Mouse (Mus musculus) neural tube, embryonic 11.5 days (tissue): ENCODE measurements around the gene Tdg. TPM values are rescaled to one million over a fixed set of nuclear protein-coding genes. Genes with fewer than 3 reads are reported as not detected.
"Not testable (repeated sequence)": the region's sequence is repeated elsewhere in the genome, so short reads cannot be mapped to it uniquely, and the experiment has no call there.

ENCODE experiments used
- ATAC-seq: fragments of 200-750 bp; cut with Nextera tagmentation; 2 replicates; pipeline ENCODE4 v1.8.0; 2017; ENCODE audit warnings: moderate number of reproducible peaks, mild to moderate bottlenecking, moderate TSS enrichment, moderate library complexity; ENCODE audit not compliant: insufficient read depth, low FRiP score, low TSS enrichment
- DNase-seq: peaks from one replicate; pipeline ENCODE4 v3.0.0-alpha.2; 2015; ENCODE audit warnings: low spot score
- H3K27ac ChIP-seq: fragments of 300-500 bp; sonication (generic); 2 replicates; pipeline ENCODE4 v1.5.1; 2014; ENCODE audit warnings: low read depth, mild to moderate bottlenecking, low read length
- H3K27me3 ChIP-seq: fragments of 300-500 bp; sonication (generic); 2 replicates; pipeline ENCODE4 v1.6.1; 2014; ENCODE audit warnings: mild to moderate bottlenecking, low read length, mixed read lengths; ENCODE audit not compliant: control insufficient read depth, insufficient read depth
- H3K36me3 ChIP-seq: fragments of 300-500 bp; sonication (generic); 2 replicates; pipeline ENCODE4 v1.6.1; 2014; ENCODE audit warnings: mild to moderate bottlenecking, low read length, moderate library complexity, mixed read lengths; ENCODE audit not compliant: control insufficient read depth, insufficient read depth
- H3K4me1 ChIP-seq: fragments of 300-500 bp; sonication (generic); 2 replicates; pipeline ENCODE4 v1.6.1; 2014; ENCODE audit warnings: low read length, mixed read lengths; ENCODE audit not compliant: control insufficient read depth, insufficient read depth
- H3K4me2 ChIP-seq: fragments of 300-500 bp; sonication (generic); 2 replicates; pipeline ENCODE4 v1.6.1; 2014; ENCODE audit warnings: low read depth, mild to moderate bottlenecking, moderate library complexity
- H3K4me3 ChIP-seq: fragments of 300-500 bp; sonication (generic); 2 replicates; pipeline ENCODE4 v1.5.1; 2014; ENCODE audit warnings: low read depth, low read length
- H3K9ac ChIP-seq: fragments of 300-500 bp; sonication (generic); 2 replicates; pipeline ENCODE4 v1.6.1; 2014; ENCODE audit warnings: mild to moderate bottlenecking, low read length
- H3K9me3 ChIP-seq: fragments of 300-500 bp; sonication (generic); 2 replicates; pipeline ENCODE4 v1.6.1; 2016; ENCODE audit warnings: low read length; ENCODE audit not compliant: control insufficient read depth
- WGBS: fragments of 180-500 bp; shearing (Covaris S2); extraction: QIAGEN DNeasy Blood & Tissue Kit; methylation state at CpG from one replicate; pipeline ENCODE4 v1.1.7; 2014; 5-methylcytosine and 5-hydroxymethylcytosine counted together
- polyA plus RNA-seq: library from polyadenylated mRNA; unstranded; fragments of >200 nt; fragmentation: Nextera tagmentation; extraction: Ambion mirVana; gene quantifications from 2 replicates; pipeline ENCODE4 v1.2.1, GENCODE M21; 2014

Tdg gene
- polyA plus RNA-seq = 321 and 343 TPM in 2 replicates

DNA sequence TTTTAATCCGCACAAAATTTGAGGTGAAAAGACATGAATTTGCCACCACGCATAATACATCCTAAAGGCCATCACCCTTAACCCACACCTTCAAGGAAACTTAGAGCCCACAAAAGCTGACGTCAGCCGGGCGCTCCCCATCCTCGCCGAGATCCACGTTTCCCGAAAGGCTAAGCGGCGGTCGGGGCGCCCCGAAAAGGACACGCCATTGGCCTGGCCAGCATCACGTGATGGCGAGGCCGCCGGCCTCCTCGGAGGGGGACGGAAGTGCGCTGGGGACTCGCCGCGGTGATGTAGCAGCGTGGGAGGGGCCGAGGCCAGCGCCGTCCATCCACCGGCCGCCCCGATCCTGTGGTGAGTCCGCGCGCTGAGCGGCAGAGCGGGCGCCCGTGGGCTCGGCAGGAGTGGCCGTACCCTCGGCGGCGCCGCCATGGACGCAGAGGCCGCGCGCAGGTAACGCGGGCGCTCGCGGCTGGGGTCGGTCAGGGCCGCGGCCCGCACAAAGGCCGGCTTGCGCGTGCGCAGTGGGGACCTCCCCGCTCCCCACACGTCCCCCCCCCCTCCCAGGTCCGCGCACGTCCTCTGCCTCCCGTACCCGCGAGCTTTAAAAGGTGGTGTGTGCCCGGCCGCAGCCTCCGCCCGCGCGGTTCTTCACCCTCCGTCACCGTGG, at the start of gene Tdg:
Gene Tdg, plus strand, starts transcription at position 243 of the 670 bp plus-strand sequence.
- H3K36me3 ChIP-seq, H3K27me3 ChIP-seq, H3K4me1 ChIP-seq, H3K9me3 ChIP-seq: not testable (repeated sequence)
- peak; percentile 96 for ATAC-seq
- Histone ChIP-seq H3K9ac (peak within 1 kb of the TSS; percentile 85), H3K4me2 (peak within 1 kb of the TSS; percentile 92), H3K27ac (peak within 1 kb of the TSS; percentile 90), H3K4me3 (peak within 1 kb of the TSS; percentile 82)
- peak; percentile 95 for DNase-seq
- WGBS = under 1% methylated on average over 43 of the region's 78 CpGs

DNA sequence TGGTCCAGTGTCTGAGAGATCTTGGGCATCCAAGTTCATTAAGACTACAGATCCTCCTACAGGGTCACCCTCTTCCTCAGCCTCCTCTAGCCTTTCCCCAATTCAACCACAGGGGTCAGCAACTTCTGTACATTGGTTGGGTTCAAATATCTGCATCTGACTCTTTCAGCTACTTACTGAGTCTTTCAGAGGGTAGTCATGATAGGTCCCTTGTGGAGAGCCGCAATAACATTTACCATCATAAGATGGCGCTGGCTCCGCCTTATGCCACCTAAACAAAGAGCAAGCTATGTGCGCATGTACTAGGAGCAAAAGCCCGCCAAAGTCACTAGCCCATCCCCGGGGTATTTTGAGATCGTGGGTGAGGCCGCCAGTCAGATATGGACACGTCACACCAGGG, 40.0 kb upstream of the Tdg start:
- not testable (repeated sequence) for H3K4me1 ChIP-seq, ATAC-seq, DNase-seq, H3K4me2 ChIP-seq, H3K4me3 ChIP-seq, H3K9me3 ChIP-seq, H3K27me3 ChIP-seq, H3K36me3 ChIP-seq, H3K27ac ChIP-seq, H3K9ac ChIP-seq
- 85% methylated on average over 8 of the region's 9 CpGs for WGBS

DNA sequence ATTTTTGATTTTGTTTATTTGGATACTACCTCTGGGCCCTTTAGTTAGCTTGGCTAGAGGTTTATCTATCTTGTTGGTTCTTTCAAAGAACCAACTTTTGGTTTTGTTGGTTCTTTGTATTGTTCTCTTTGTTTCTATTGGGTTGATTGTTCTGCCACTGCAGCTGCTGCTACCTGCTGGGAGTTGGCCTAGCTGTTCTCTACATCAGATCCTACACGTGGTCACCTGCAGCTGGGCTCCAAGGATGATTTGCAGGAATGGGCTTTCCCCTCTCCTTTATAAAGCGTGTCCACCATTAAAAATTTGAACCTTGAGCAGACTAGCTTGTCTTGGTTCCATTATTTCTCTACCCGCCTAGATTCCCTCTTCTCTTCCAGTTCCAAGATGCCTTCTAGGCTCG, 35.2 kb upstream of the Tdg start:
- not testable (repeated sequence) for H3K27me3 ChIP-seq, DNase-seq, H3K9me3 ChIP-seq, H3K27ac ChIP-seq, H3K4me2 ChIP-seq, H3K4me3 ChIP-seq, ATAC-seq, H3K36me3 ChIP-seq, H3K9ac ChIP-seq, H3K4me1 ChIP-seq
- WGBS = 70% methylated on average over 4 of the region's 4 CpGs

DNA sequence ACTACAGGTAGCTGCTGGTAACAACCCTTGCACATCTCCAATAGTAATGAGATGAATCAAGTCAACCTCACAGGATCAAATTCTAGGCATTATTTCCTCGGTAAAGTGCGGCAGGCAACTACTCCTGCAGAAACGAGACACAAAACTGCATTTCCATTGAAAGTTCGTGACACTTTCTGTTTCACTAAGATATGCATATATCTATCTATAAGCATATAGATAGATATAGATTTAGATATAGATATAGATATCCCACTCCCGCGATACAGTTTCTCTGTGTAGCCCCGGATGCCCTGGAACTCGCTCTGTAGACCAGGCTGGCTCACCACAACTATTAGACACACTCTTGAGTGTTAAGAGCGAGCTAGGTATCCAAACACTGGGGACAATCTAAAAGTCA, 7.4 kb upstream of the Tdg start:
- H3K4me2 ChIP-seq = peak overlapping the region; percentile 48
- H3K4me3 ChIP-seq = peak overlapping the region; percentile 61
- peak overlapping the region; percentile 82 for H3K9ac ChIP-seq
- DNase-seq = no peak
- H3K36me3 ChIP-seq = no peaks in the 10 kb centered on the region
- H3K27ac ChIP-seq = no peak overlapping the region
- no peaks in the 10 kb centered on the region for H3K9me3 ChIP-seq
- 0 out of 2 replicates have a peak, but pooled peaks cover 3% of the 10 kb centered on the region for H3K4me1 ChIP-seq
- 33% methylated on average over 9 of the region's 9 CpGs for WGBS
- no peak for ATAC-seq
- H3K27me3 ChIP-seq = no peaks in the 10 kb centered on the region

DNA sequence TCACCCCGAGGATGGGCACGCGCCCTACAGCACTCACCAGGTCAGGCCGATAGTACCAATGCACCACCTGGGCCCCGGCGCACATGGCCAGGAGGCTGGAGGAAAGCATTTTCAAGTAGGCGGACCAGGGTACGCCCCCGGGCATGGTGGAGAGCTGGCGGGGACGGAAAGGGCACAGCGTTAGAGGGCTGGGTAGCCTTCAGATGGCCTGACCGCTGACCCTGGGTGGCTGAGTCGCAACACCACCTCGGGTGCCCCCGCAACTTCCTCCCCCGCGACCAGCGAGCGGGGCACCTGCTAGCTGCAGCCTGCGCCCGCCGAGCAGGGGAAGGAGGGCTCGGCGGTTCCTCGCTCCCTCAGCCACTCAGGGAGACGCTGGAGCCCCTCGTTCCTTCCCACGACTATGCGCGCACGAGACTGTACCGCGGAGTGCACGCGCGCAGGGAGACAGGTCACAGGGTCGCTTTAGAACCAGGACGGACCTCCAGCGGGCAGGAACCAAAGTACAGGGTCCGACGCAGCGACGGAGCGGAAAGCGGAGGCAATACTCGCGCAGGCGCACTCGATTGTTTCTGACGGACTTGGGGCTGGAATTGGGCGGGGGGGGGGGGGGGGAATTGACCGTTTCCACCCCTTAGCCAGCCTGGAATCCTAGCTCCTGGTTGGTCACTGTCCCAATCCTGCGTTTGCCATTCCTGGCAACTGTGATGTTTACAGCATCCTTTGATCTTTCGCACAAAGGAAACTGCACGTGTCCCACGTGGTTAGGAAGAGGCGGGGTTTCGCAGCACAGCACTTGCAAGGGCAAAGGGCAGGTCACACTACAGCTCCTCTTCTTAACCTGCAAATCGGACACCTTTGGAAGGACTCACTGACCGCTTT, 6.7 kb upstream of the Tdg start, which contains the start of gene 1190007I07Rik:
Gene 1190007I07Rik, minus strand, starts transcription at position 558 of the 882 bp plus-strand sequence.
- under 1% methylated on average over 59 of the region's 61 CpGs for WGBS
- peak within 1 kb of the TSS; percentile 48 for H3K4me2 ChIP-seq
- H3K27ac ChIP-seq = peak within 1 kb of the TSS; percentile 77
- no peaks in the 10 kb centered on the region for H3K9me3 ChIP-seq
- DNase-seq (peak; percentile 93), ATAC-seq (peak; percentile 91)
- H3K27me3 ChIP-seq = no peaks in the 10 kb centered on the region
- H3K4me3 ChIP-seq = peak within 1 kb of the TSS; percentile 61
- 0 out of 2 replicates have a peak, but pooled peaks cover 3% of the 10 kb centered on the region for H3K4me1 ChIP-seq
- peak within 1 kb of the TSS; percentile 82 for H3K9ac ChIP-seq
- no peaks in the 10 kb centered on the region for H3K36me3 ChIP-seq

DNA sequence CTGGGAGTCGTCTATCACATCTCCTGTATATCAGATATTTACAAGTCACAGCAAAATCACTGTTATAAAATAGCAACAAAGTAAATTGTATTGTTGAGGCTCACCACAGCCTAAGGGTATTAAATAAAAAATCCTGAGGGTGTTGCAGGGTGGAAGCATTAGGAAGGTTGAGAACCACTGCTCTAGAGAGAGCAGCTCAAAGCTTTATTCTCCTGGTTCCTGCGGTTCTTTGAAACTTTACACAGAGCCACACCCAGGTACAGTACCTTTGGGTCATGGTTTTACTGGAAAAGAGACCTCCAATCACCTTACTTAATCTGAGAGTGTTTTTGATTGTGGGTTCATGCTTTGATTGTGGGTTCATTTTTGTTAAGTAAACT, 6.1 kb upstream of the Tdg start:
- not testable (repeated sequence) for H3K9me3 ChIP-seq, H3K36me3 ChIP-seq, H3K4me1 ChIP-seq, H3K27me3 ChIP-seq, DNase-seq
- 0% methylated on average over 2 of the region's 2 CpGs for WGBS
- H3K9ac ChIP-seq = peak overlapping the region; percentile 82
- peak; percentile 13 for ATAC-seq
- H3K4me2 ChIP-seq = peak overlapping the region; percentile 48
- peak overlapping the region; percentile 61 for H3K4me3 ChIP-seq
- peak overlapping the region; percentile 77 for H3K27ac ChIP-seq

DNA sequence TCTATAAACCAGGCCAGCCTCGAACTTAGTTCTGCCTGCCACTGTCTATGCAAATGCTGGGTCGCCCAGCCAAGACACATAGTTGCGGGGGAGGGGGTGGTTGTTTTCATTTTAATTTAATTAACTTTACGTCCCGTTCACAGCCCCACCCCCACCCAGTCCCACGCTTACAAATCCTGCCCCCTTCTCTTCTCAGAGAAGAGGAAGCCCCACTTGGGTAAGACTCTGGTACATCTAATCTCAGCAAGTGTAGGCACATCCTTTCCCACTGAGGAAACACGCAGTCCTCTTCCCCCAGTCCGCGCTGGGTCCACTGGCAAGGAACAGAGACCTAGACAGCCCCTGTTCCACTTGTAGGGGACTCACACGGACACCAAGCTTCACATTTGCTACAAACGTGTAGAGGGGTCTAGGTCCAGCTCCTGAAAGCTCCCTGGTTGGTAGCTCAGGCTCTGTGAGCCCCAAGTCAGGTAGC, 480 bp upstream of the Tdg start:
- Histone ChIP-seq H3K4me3 (peak overlapping the region; percentile 82), H3K27me3 (no peaks in the 10 kb centered on the region), H3K4me1 (peaks cover 9% of the 10 kb centered on the region), H3K36me3 (peaks cover 6% of the 10 kb centered on the region; the same call in 1 of the 2 replicates), H3K9me3 (no peaks in the 10 kb centered on the region), H3K4me2 (peak overlapping the region; percentile 92), H3K9ac (peak overlapping the region; percentile 85), H3K27ac (peak overlapping the region; percentile 90)
- 3% methylated on average over 11 of the region's 11 CpGs for WGBS
- peak; percentile 28 for ATAC-seq
- DNase-seq = no peak

DNA sequence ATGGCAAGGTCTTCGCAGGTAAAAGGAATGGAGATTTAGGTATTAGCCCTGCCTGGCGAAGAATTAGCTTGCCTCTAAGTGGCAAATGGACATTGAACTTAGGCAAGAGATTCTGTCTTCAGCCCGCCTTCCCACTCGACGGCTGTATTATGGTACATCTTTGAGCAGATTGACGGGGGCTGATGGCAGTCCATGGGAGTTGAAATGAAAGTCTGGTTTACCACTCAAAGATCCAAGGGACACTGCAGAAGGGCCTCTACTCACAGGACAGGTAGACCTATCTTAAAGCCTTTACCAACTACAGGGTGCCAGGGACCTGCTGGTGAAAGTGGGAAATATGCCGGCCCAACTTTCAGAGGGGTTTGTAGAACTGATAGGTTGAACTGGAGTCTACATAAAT, 869 bp downstream of the Tdg start:
- H3K4me2 ChIP-seq = peak overlapping the region; percentile 90
- H3K27ac ChIP-seq = no peak overlapping the region
- DNase-seq (no peak), ATAC-seq (no peak)
- H3K27me3 ChIP-seq = no peaks in the 10 kb centered on the region
- peaks cover 8% of the 10 kb centered on the region; the same call in 1 of the 2 replicates for H3K36me3 ChIP-seq
- no peaks in the 10 kb centered on the region for H3K9me3 ChIP-seq
- peak overlapping the region; percentile 85 for H3K9ac ChIP-seq
- WGBS = 22% methylated on average over 7 of the region's 7 CpGs
- H3K4me3 ChIP-seq = peak overlapping the region; percentile 82
- H3K4me1 ChIP-seq = peaks cover 9% of the 10 kb centered on the region
